Comparison of ENCODE assay signal across 28 mouse cellular contexts in the genomic region with DNA sequence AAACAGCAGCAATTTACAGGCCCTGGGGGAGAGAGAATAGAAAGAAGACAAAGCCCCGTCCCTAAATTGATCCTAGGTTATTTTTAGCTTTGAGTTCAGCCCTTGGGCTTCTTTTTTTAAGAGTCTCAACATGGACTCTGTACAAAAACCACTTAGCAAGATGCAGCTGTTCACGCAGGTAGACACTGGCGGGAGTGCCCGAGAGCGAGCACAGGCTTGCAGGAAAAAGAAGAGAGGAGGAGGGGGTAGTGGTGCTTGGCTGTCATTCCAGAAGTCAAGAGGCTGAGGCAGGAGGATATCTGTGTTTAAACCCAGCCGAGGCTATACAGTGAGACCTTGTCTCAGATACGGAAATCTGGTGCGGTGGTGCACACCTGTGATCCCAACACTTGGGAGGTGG. TPM values are rescaled to one million over a fixed set of nuclear protein-coding genes. Genes with fewer than 3 reads are reported as not detected.
DNase-seq lines count a peak whose midpoint lies in the region; ATAC-seq and TF ChIP-seq lines count a peak whose summit lies in the region.
"Had no signal": no experiment of that assay in that cellular context is flagged by ENCODE, and none has a peak within 500 bp of the region (broad histone marks: within the 10 kb centered on the region; RNA-seq: fewer than 3 reads in every experiment).

No protein-coding gene starts in this region.

- no peak overlapping the region for H3ac ChIP-seq in myocyte (ENCODE audit: control insufficient read depth, insufficient read length)

- no peak overlapping the region for H3K9ac ChIP-seq in forebrain, postnatal 0 days
- H3K9ac ChIP-seq in hindbrain, embryonic 13.5 days, result no peak overlapping the region
- no peak overlapping the region for H3K9ac ChIP-seq in hindbrain, embryonic 11.5 days (ENCODE audit: low read depth, low read length)
- H3K9ac ChIP-seq in neural tube, embryonic 13.5 days, result no peak overlapping the region
- no peak overlapping the region for H3K9ac ChIP-seq in neural tube, embryonic 15.5 days (replicated peaks)
- H3K9ac ChIP-seq: liver, embryonic 14.5 days; midbrain, embryonic 13.5 days; neural tube, embryonic 12.5 days had no signal

- no peaks in the 10 kb centered on the region for H3K27me3 ChIP-seq in forebrain, postnatal 0 days (ENCODE audit: insufficient read depth, low read length)
- no peaks in the 10 kb centered on the region for H3K27me3 ChIP-seq in forebrain, embryonic 10.5 days (ENCODE audit: poor library complexity, severe bottlenecking)
- no peaks in the 10 kb centered on the region for H3K27me3 ChIP-seq in hindbrain, embryonic 13.5 days
- no peaks in the 10 kb centered on the region for H3K27me3 ChIP-seq in hindbrain, embryonic 11.5 days (ENCODE audit: control insufficient read depth, insufficient read depth, low read length)
- no peaks in the 10 kb centered on the region for H3K27me3 ChIP-seq in neural tube, embryonic 13.5 days
- no peaks in the 10 kb centered on the region for H3K27me3 ChIP-seq in neural tube, embryonic 15.5 days (replicated peaks)
- no peaks in the 10 kb centered on the region for H3K27me3 ChIP-seq in myocyte (ENCODE audit: control insufficient read depth, insufficient read depth, insufficient read length)
- H3K27me3 ChIP-seq: midbrain, embryonic 13.5 days; neural tube, embryonic 12.5 days had no signal

- ATAC-seq in forebrain, postnatal 0 days, result no peak
- ATAC-seq in hindbrain, embryonic 13.5 days (ENCODE audit: low FRiP score), result no peak
- ATAC-seq in hindbrain, embryonic 11.5 days (ENCODE audit: low FRiP score), result no peak
- no peak for ATAC-seq in neural tube, embryonic 13.5 days (ENCODE audit: low read depth)
- ATAC-seq in neural tube, embryonic 15.5 days (ENCODE audit: low FRiP score), result no peak
- ATAC-seq: CD4-positive, CD25-positive, alpha-beta regulatory T cell, adult 4 months; midbrain, embryonic 13.5 days had no signal

- TF ChIP-seq CTCF in forebrain, postnatal 0 days (IDR thresholded peaks at IDR 0.05; ENCODE audit: low read depth), result no peak

- H3K27ac ChIP-seq in forebrain, postnatal 0 days (ENCODE audit: low read depth, low read length), result 0 out of 2 replicates have a peak overlapping the region, but pooled peaks have one; percentile 9
- no peak overlapping the region for H3K27ac ChIP-seq in forebrain, embryonic 10.5 days
- peak overlapping the region; percentile 20 for H3K27ac ChIP-seq in hindbrain, embryonic 13.5 days
- no peak overlapping the region for H3K27ac ChIP-seq in hindbrain, embryonic 11.5 days (ENCODE audit: low read depth, low read length)
- peak overlapping the region; percentile 76 for H3K27ac ChIP-seq in neural tube, embryonic 13.5 days (replicated peaks)
- no peak overlapping the region for H3K27ac ChIP-seq in neural tube, embryonic 15.5 days (replicated peaks)
- H3K27ac ChIP-seq: liver, embryonic 14.5 days; macrophage; midbrain, embryonic 13.5 days had no signal

- H3K9me3 ChIP-seq in forebrain, postnatal 0 days (ENCODE audit: low read length), result no peaks in the 10 kb centered on the region
- H3K9me3 ChIP-seq in forebrain, embryonic 10.5 days, result peaks cover 4% of the 10 kb centered on the region; the same call in 1 of the 2 replicates
- no peaks in the 10 kb centered on the region; the same call in 1 of the 2 replicates for H3K9me3 ChIP-seq in hindbrain, embryonic 13.5 days
- no peaks in the 10 kb centered on the region for H3K9me3 ChIP-seq in hindbrain, embryonic 11.5 days (ENCODE audit: control insufficient read depth, low read length)
- H3K9me3 ChIP-seq in neural tube, embryonic 13.5 days, result no peaks in the 10 kb centered on the region
- no peaks in the 10 kb centered on the region for H3K9me3 ChIP-seq in neural tube, embryonic 15.5 days (replicated peaks)
- H3K9me3 ChIP-seq: midbrain, embryonic 13.5 days had no signal

- H3K79me2 ChIP-seq in myocyte (ENCODE audit: control insufficient read depth, insufficient read depth), result no peaks in the 10 kb centered on the region

- DNase-seq in forebrain, postnatal 0 days, result no peak
- no peak for DNase-seq in forebrain, embryonic 10.5 days (ENCODE audit: extremely low spot score, low spot score)
- no peak for DNase-seq in hindbrain, embryonic 11.5 days (ENCODE audit: low spot score)
- DNase-seq: adrenal gland, postnatal 14 days; cerebellum, adult 11 months; cerebellum, adult 9-11 months; gastrocnemius, postnatal 10 days; heart, postnatal 4 days; kidney, adult 11 months; layer of hippocampus, postnatal 36 days; left cerebral cortex, postnatal 4 days; liver; lung, adult 2 months; lung, postnatal 10 days; right cerebral cortex, adult 18-20 months; spleen, adult 18-20 months; thymus, adult 2 months; thymus, postnatal 36 days had no signal

- no peak overlapping the region for H3K4me3 ChIP-seq in forebrain, postnatal 0 days (ENCODE audit: low read depth, low read length)
- no peak overlapping the region for H3K4me3 ChIP-seq in forebrain, embryonic 10.5 days
- H3K4me3 ChIP-seq in hindbrain, embryonic 13.5 days, result no peak overlapping the region
- no peak overlapping the region for H3K4me3 ChIP-seq in hindbrain, embryonic 11.5 days (ENCODE audit: low read depth, low read length)
- no peak overlapping the region for H3K4me3 ChIP-seq in neural tube, embryonic 13.5 days
- no peak overlapping the region for H3K4me3 ChIP-seq in neural tube, embryonic 15.5 days (replicated peaks)
- H3K4me3 ChIP-seq in myocyte, result no peak overlapping the region
- H3K4me3 ChIP-seq: midbrain, embryonic 13.5 days; neural tube, embryonic 12.5 days had no signal

- WGBS in forebrain, postnatal 0 days, result 82% methylated on average over 8 of the region's 8 CpGs
- 90% methylated on average over 8 of the region's 8 CpGs for WGBS in forebrain, embryonic 10.5 days
- 82% methylated on average over 8 of the region's 8 CpGs for WGBS in hindbrain, embryonic 13.5 days
- 84% methylated on average over 8 of the region's 8 CpGs for WGBS in hindbrain, embryonic 11.5 days
- WGBS in neural tube, embryonic 13.5 days, result 58% methylated on average over 8 of the region's 8 CpGs
- 58% methylated on average over 8 of the region's 8 CpGs for WGBS in neural tube, embryonic 15.5 days

- no peaks in the 10 kb centered on the region for H3K4me1 ChIP-seq in forebrain, postnatal 0 days (ENCODE audit: insufficient read depth)
- H3K4me1 ChIP-seq in forebrain, embryonic 10.5 days, result peaks cover 9% of the 10 kb centered on the region
- H3K4me1 ChIP-seq in hindbrain, embryonic 13.5 days (replicated peaks), result peaks cover 24% of the 10 kb centered on the region
- H3K4me1 ChIP-seq in hindbrain, embryonic 11.5 days (replicated peaks; ENCODE audit: control insufficient read depth, insufficient read depth, low read length), result 0 out of 2 replicates have a peak, but pooled peaks cover 2% of the 10 kb centered on the region
- H3K4me1 ChIP-seq in neural tube, embryonic 13.5 days (replicated peaks), result peaks cover 29% of the 10 kb centered on the region
- peaks cover 17% of the 10 kb centered on the region for H3K4me1 ChIP-seq in neural tube, embryonic 15.5 days
- H3K4me1 ChIP-seq: midbrain, embryonic 13.5 days had no signal

- no peaks in the 10 kb centered on the region for H3K36me3 ChIP-seq in forebrain, postnatal 0 days (ENCODE audit: insufficient read depth)
- H3K36me3 ChIP-seq in forebrain, embryonic 10.5 days (replicated peaks), result 0 out of 2 replicates have a peak, but pooled peaks cover 3% of the 10 kb centered on the region
- no peaks in the 10 kb centered on the region for H3K36me3 ChIP-seq in hindbrain, embryonic 13.5 days
- H3K36me3 ChIP-seq in hindbrain, embryonic 11.5 days (ENCODE audit: control insufficient read depth, insufficient read depth, low read length), result no peaks in the 10 kb centered on the region
- H3K36me3 ChIP-seq in neural tube, embryonic 13.5 days, result no peaks in the 10 kb centered on the region
- H3K36me3 ChIP-seq in neural tube, embryonic 15.5 days, result no peaks in the 10 kb centered on the region
- no peaks in the 10 kb centered on the region for H3K36me3 ChIP-seq in myocyte (ENCODE audit: control insufficient read depth, insufficient read depth)
- H3K36me3 ChIP-seq: midbrain, embryonic 13.5 days; neural tube, embryonic 12.5 days had no signal

- H3K4me2 ChIP-seq in forebrain, postnatal 0 days (ENCODE audit: low read depth), result no peak overlapping the region
- H3K4me2 ChIP-seq in hindbrain, embryonic 13.5 days, result no peak overlapping the region
- H3K4me2 ChIP-seq in hindbrain, embryonic 11.5 days (replicated peaks; ENCODE audit: low read depth, low read length), result no peak overlapping the region
- H3K4me2 ChIP-seq in neural tube, embryonic 13.5 days, result no peak overlapping the region
- no peak overlapping the region for H3K4me2 ChIP-seq in neural tube, embryonic 15.5 days
- no peak overlapping the region for H3K4me2 ChIP-seq in myocyte (ENCODE audit: low read depth)
- H3K4me2 ChIP-seq: heart, embryonic 11.5 days; midbrain, embryonic 13.5 days; neural tube, embryonic 12.5 days had no signal

- TF ChIP-seq POLR2A in myocyte (IDR thresholded peaks at IDR 0.05; ENCODE audit: insufficient read length, low read depth), result no peak

TF ChIP-seq in myocyte, 11 proteins besides CTCF, POLR2A, EP300 and RAD21:
- TF ChIP-seq SRF (IDR thresholded peaks at IDR 0.05; ENCODE audit: control insufficient read depth, insufficient read length, low read depth), result no peak
- peak in 2 of 3 experiments; percentile 22 to 38 for TF ChIP-seq MYOD1 (IDR thresholded peaks at IDR 0.05; ENCODE audit: control insufficient read depth in 1 of 3, insufficient read length in 2 of 3, low read depth in 2 of 3)
- no peak for TF ChIP-seq TCF12 (IDR thresholded peaks at IDR 0.05; ENCODE audit: insufficient read depth, poor library complexity, severe bottlenecking)
- TF ChIP-seq MYOG (IDR thresholded peaks at IDR 0.05; ENCODE audit: control insufficient read depth in 1 of 3, insufficient read depth in 1 of 3, insufficient read length in 2 of 3, low read depth in 2 of 3), result peak in 1 of 3 experiments; percentile 53

RNA-seq across cellular contexts. Expression of gene Hip1, which starts 42.9 kb away (rescaled TPM):
- total RNA-seq in forebrain, postnatal 0 days (2014; rRNA removed), result 73.6 and 91.1 TPM in 2 replicates
- polyA plus RNA-seq in forebrain, postnatal 0 days (2015; fragmentation: Nextera tagmentation; extraction: Ambion mirVana), result 12.9 and 22.5 TPM in 2 replicates
- polyA plus RNA-seq in forebrain, embryonic 10.5 days (2016; fragmentation: Nextera tagmentation; extraction: Ambion mirVana), result 66.6 and 72.1 TPM in 2 replicates
- 38.4 and 38.5 TPM in 2 replicates for polyA plus RNA-seq in hindbrain, embryonic 13.5 days (2015; fragmentation: Nextera tagmentation; extraction: Ambion mirVana)
- 37.6 and 50.0 TPM in 2 replicates for polyA plus RNA-seq in hindbrain, embryonic 11.5 days (2014; fragmentation: Nextera tagmentation; extraction: Ambion mirVana)
- polyA plus RNA-seq in neural tube, embryonic 13.5 days (2015; fragmentation: Nextera tagmentation; extraction: Ambion mirVana), result 48.3 and 48.6 TPM in 2 replicates
- polyA plus RNA-seq in neural tube, embryonic 15.5 days (2015; fragmentation: Nextera tagmentation; extraction: Ambion mirVana), result 37.8 and 41.2 TPM in 2 replicates
- 65.2 TPM for polyA plus RNA-seq in myocyte (2012; fragmentation: generic; extraction: Trizol)

Comparison
In these comparisons a context has a peak if more than half of its experiments do, and no peak if none do; other contexts are left out.
1. H3K27ac ChIP-seq: peak in forebrain, postnatal 0 days (single experiment), hindbrain, embryonic 13.5 days (single experiment) and neural tube, embryonic 13.5 days (single experiment); none in forebrain, embryonic 10.5 days (single experiment), hindbrain, embryonic 11.5 days (single experiment) and neural tube, embryonic 15.5 days (single experiment).